Mouse (Mus musculus) midbrain, embryonic 13.5 days (tissue): ENCODE data around the gene Map3k20. TPM values are rescaled to one million over a fixed set of nuclear protein-coding genes. Genes with fewer than 3 reads are reported as not detected.
A peak's percentile ranks its signal among the peaks of the same experiment; 100 is the strongest.

Source experiments
- ATAC-seq: fragments of 200-750 bp; cut with Nextera tagmentation; 2 replicates; pipeline ENCODE4 v1.8.0; 2017; ENCODE audit warnings: mild to moderate bottlenecking, moderate TSS enrichment, moderate library complexity
- H3K27ac ChIP-seq: fragments of 300-500 bp; sonication (generic); 2 replicates; pipeline ENCODE4 v1.5.1; 2015; ENCODE audit warnings: inconsistent platforms, mild to moderate bottlenecking, moderate library complexity
- H3K27me3 ChIP-seq: fragments of 300-500 bp; sonication (generic); 2 replicates; pipeline ENCODE4 v1.6.1; 2015; ENCODE audit warnings: mild to moderate bottlenecking, inconsistent platforms
- H3K36me3 ChIP-seq: fragments of 300-500 bp; sonication (generic); 2 replicates; pipeline ENCODE4 v1.6.1; 2015; ENCODE audit warnings: mild to moderate bottlenecking, inconsistent platforms
- H3K4me1 ChIP-seq: fragments of 300-500 bp; sonication (generic); replicated peaks from 2 replicates; pipeline ENCODE4 v1.6.1; 2015; ENCODE audit warnings: inconsistent platforms
- H3K4me2 ChIP-seq: fragments of 300-500 bp; sonication (generic); replicated peaks from 2 replicates; pipeline ENCODE4 v1.6.1; 2015; ENCODE audit warnings: moderate library complexity, mild to moderate bottlenecking, inconsistent platforms
- H3K4me3 ChIP-seq: fragments of 300-500 bp; sonication (generic); replicated peaks from 2 replicates; pipeline ENCODE4 v1.5.1; 2015; ENCODE audit warnings: mild to moderate bottlenecking, inconsistent platforms
- H3K9ac ChIP-seq: fragments of 300-500 bp; sonication (generic); replicated peaks from 2 replicates; pipeline ENCODE4 v1.6.1; 2015; ENCODE audit warnings: mild to moderate bottlenecking, inconsistent platforms
- H3K9me3 ChIP-seq: fragments of 300-500 bp; sonication (generic); 2 replicates; pipeline ENCODE4 v1.6.1; 2016; ENCODE audit warnings: mild to moderate bottlenecking, inconsistent platforms
- WGBS: fragments of 180-500 bp; shearing (Covaris S2); methylation state at CpG from one replicate; pipeline ENCODE4 v1.1.7; 2015; 5-methylcytosine and 5-hydroxymethylcytosine counted together
- polyA plus RNA-seq: library from polyadenylated mRNA; unstranded; fragments of >200 nt; fragmentation: Nextera tagmentation; extraction: Ambion mirVana; gene quantifications from 2 replicates; pipeline ENCODE4 v1.2.1, GENCODE M21; 2015

Map3k20 gene
- polyA plus RNA-seq = 5.5 and 6.1 TPM in 2 replicates

GRCm38 (mm10) chr2:72285256-72285887 lies at the start of gene Map3k20:
Map3k20 (plus strand) TSS chr2:72285637.
- no peaks in the 10 kb centered on the region for H3K9me3 ChIP-seq
- peak within 1 kb of the TSS; percentile 81 for H3K9ac ChIP-seq
- 2% methylated on average over 50 of the region's 50 CpGs for WGBS
- ATAC-seq = peak; percentile 85
- H3K27ac ChIP-seq = no peak within 1 kb of the TSS
- H3K4me3 ChIP-seq = peak within 1 kb of the TSS; percentile 72
- peaks cover 19% of the 10 kb centered on the region; the same call in 1 of the 2 replicates for H3K27me3 ChIP-seq
- peak within 1 kb of the TSS; percentile 72 for H3K4me2 ChIP-seq
- no peaks in the 10 kb centered on the region for H3K36me3 ChIP-seq
- H3K4me1 ChIP-seq = peaks cover 5% of the 10 kb centered on the region; the same call in 1 of the 2 replicates

DNA sequence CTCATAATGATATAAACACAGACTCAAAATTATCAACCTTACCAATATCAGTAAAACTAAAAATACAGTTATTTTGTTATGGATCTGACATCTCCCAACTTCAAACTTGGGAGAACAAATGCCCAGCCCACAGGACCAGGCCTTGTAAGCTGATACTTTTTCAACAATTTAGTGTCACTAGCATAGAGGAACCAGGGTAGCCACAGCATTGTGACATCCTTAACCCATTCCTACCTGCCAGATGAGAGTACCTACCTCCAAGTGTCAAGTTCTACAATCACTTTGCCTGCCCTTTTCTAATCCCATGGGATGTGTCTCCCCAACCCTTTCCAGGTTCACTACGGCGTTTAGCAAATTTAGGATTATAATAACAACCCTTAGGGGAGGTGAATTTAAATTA lies 47.0 kb upstream of the Map3k20 start:
- ATAC-seq = no peak
- Histone ChIP-seq H3K4me1 (peaks cover 23% of the 10 kb centered on the region), H3K9me3 (no peaks in the 10 kb centered on the region), H3K36me3 (no peaks in the 10 kb centered on the region), H3K27me3 (peaks cover 8% of the 10 kb centered on the region; the same call in 1 of the 2 replicates), H3K4me2 (no peak overlapping the region), H3K9ac (no peak overlapping the region), H3K27ac (no peak overlapping the region), H3K4me3 (no peak overlapping the region)
- 84% methylated on average over 2 of the region's 2 CpGs for whole genome bisulfite sequencing

- Histone ChIP-seq H3K9me3 (no peaks in the 10 kb centered on the region), H3K36me3 (no peaks in the 10 kb centered on the region), H3K4me1 (peaks cover 24% of the 10 kb centered on the region), H3K27ac (no peak overlapping the region), H3K9ac (no peak overlapping the region), H3K27me3 (peaks cover 4% of the 10 kb centered on the region; the same call in 1 of the 2 replicates), H3K4me3 (no peak overlapping the region), H3K4me2 (no peak overlapping the region)
- ATAC-seq = no peak
- 57% methylated on average over 11 of the region's 11 CpGs for WGBS
Measured at GRCm38 (mm10) chr2:72238925-72239324, 46.5 kb upstream of the Map3k20 start.

DNA sequence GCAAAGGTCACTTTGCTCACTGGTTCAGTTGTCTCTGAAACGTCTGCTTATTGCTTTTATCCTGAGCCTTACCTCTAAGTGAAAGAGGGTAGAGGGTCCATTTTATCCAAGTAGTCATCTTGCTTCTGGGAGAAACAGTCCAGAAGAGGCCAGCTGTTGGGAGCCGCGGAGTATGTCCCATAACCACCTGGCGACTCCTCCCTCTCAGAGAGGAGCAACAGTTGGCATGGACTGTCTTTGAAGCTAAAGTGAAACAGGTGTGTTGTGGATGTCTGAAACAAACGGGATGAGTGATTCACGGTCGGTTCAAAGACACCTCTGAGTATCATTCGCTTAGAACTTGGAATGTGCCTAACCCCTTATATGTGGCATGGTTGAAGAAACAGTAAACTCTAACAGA lies 46.0 kb upstream of the Map3k20 start:
- Histone ChIP-seq H3K4me2 (no peak overlapping the region), H3K9me3 (no peaks in the 10 kb centered on the region), H3K4me3 (no peak overlapping the region), H3K9ac (no peak overlapping the region), H3K36me3 (no peaks in the 10 kb centered on the region), H3K27ac (no peak overlapping the region), H3K4me1 (peaks cover 24% of the 10 kb centered on the region), H3K27me3 (0 out of 2 replicates have a peak, but pooled peaks cover 2% of the 10 kb centered on the region)
- no peak for ATAC-seq
- 93% methylated on average over 8 of the region's 8 CpGs for WGBS

DNA sequence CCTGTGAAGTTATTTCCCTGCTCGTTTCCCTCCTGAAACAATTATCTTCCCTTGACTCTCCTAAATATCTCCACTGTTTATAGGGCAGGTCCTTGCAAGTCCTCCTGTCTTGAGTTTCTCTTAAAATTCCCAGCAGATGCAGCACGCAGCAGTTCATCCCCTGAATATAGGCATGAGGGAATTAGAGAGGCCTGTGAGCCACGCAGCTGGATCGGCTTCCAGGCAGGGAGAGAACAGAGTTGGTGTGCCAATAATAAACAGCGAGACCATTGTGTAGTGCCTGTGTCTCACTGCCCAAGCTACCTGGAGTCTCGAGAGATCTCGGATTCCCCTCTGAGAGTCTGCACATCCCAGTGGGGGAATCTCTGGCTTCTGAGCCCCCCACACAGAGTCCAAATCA lies 45.4 kb upstream of the Map3k20 start:
- 65% methylated on average over 7 of the region's 7 CpGs for WGBS

DNA sequence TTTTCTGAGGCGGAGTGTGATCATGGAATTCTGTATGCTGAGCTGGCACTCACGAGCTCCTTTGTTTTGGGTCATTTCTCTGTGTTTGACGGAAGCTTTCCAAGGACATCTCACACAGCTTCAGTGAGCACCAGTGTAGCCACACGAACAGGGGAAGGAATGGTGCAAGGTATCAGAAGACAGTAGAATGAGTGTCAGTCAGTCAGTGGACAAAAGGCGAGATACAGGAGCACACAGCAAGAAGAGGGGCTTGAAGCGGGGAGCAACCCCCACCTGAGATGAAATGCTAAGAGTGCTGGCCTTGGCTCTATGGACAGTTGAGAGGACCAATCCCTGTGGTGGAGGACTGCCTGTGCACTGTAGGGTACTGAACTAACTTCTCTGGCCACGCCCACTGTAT lies 44.7 kb upstream of the Map3k20 start:
- Histone ChIP-seq H3K36me3 (no peaks in the 10 kb centered on the region), H3K4me3 (no peak overlapping the region), H3K4me1 (peaks cover 20% of the 10 kb centered on the region), H3K9me3 (no peaks in the 10 kb centered on the region), H3K4me2 (no peak overlapping the region), H3K27me3 (0 out of 2 replicates have a peak, but pooled peaks cover 2% of the 10 kb centered on the region), H3K9ac (no peak overlapping the region), H3K27ac (no peak overlapping the region)
- 83% methylated on average over 7 of the region's 7 CpGs for WGBS
- ATAC-seq = no peak

More for the DNA sequence above, 45.4 kb upstream of the Map3k20 start:
- ATAC-seq = no peak
- no peaks in the 10 kb centered on the region for H3K9me3 ChIP-seq
- H3K4me2 ChIP-seq = no peak overlapping the region
- H3K36me3 ChIP-seq = no peaks in the 10 kb centered on the region
- 0 out of 2 replicates have a peak, but pooled peaks cover 2% of the 10 kb centered on the region for H3K27me3 ChIP-seq
- H3K4me3 ChIP-seq = no peak overlapping the region
- peaks cover 24% of the 10 kb centered on the region for H3K4me1 ChIP-seq
- H3K27ac ChIP-seq = no peak overlapping the region
- H3K9ac ChIP-seq = no peak overlapping the region

- Histone ChIP-seq H3K9ac (no peak overlapping the region), H3K27me3 (no peaks in the 10 kb centered on the region), H3K9me3 (no peaks in the 10 kb centered on the region), H3K36me3 (no peaks in the 10 kb centered on the region), H3K4me2 (no peak overlapping the region), H3K27ac (no peak overlapping the region), H3K4me1 (peaks cover 17% of the 10 kb centered on the region), H3K4me3 (no peak overlapping the region)
- 55% methylated on average over 14 of the region's 14 CpGs for WGBS
- no peak for ATAC-seq
Measured at GRCm38 (mm10) chr2:72241714-72242472, 43.5 kb upstream of the Map3k20 start.

- 28% methylated on average over 12 of the region's 12 CpGs for WGBS
- ATAC-seq = no peak
- no peaks in the 10 kb centered on the region for H3K27me3 ChIP-seq
- no peak overlapping the region for H3K9ac ChIP-seq
- H3K4me2 ChIP-seq = no peak overlapping the region
- no peak overlapping the region for H3K4me3 ChIP-seq
- H3K36me3 ChIP-seq = no peaks in the 10 kb centered on the region
- no peaks in the 10 kb centered on the region for H3K9me3 ChIP-seq
- H3K4me1 ChIP-seq = peaks cover 17% of the 10 kb centered on the region
- no peak overlapping the region for H3K27ac ChIP-seq
Measured at GRCm38 (mm10) chr2:72242910-72243675, 42.3 kb upstream of the Map3k20 start.

- no peaks in the 10 kb centered on the region for H3K36me3 ChIP-seq
- H3K4me3 ChIP-seq = no peak overlapping the region
- ATAC-seq = no peak
- H3K4me2 ChIP-seq = no peak overlapping the region
- no peak overlapping the region for H3K9ac ChIP-seq
- WGBS = 72% methylated on average over 4 of the region's 4 CpGs
- H3K9me3 ChIP-seq = no peaks in the 10 kb centered on the region
- H3K27ac ChIP-seq = no peak overlapping the region
- H3K27me3 ChIP-seq = no peaks in the 10 kb centered on the region
- peaks cover 17% of the 10 kb centered on the region for H3K4me1 ChIP-seq
Measured at GRCm38 (mm10) chr2:72245631-72246030, 39.8 kb upstream of the Map3k20 start.

DNA sequence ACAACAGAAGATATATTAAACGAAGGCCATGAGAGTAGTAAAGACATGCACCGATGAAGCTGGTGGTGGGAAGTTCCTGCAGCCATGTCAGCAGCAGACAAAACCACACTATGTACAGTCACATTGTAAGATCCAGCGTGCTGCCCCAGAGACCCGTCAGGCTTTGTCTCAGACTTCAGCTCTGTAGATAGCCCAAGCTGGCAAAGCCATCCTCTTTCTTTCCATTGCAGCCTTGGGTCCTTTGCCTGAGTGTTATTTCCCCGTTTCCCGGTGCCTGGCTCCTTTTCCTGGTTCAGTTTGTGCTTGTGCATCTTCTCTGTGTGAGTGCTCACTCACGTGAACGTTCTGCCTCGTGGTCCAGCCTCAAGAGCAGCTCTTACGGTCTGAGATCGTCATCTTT lies 39.1 kb upstream of the Map3k20 start:
- H3K36me3 ChIP-seq = no peaks in the 10 kb centered on the region
- H3K4me3 ChIP-seq = no peak overlapping the region
- no peak for ATAC-seq
- no peak overlapping the region for H3K9ac ChIP-seq
- H3K9me3 ChIP-seq = no peaks in the 10 kb centered on the region
- no peak overlapping the region for H3K27ac ChIP-seq
- H3K4me1 ChIP-seq = peaks cover 17% of the 10 kb centered on the region
- no peak overlapping the region for H3K4me2 ChIP-seq
- no peaks in the 10 kb centered on the region for H3K27me3 ChIP-seq
- 88% methylated on average over 11 of the region's 11 CpGs for WGBS

- no peak overlapping the region for H3K9ac ChIP-seq
- H3K27me3 ChIP-seq = no peaks in the 10 kb centered on the region
- H3K4me3 ChIP-seq = no peak overlapping the region
- H3K4me1 ChIP-seq = peaks cover 14% of the 10 kb centered on the region
- H3K36me3 ChIP-seq = no peaks in the 10 kb centered on the region
- no peak overlapping the region for H3K4me2 ChIP-seq
- no peaks in the 10 kb centered on the region for H3K9me3 ChIP-seq
- 91% methylated on average over 6 of the region's 6 CpGs for WGBS
- H3K27ac ChIP-seq = no peak overlapping the region
- no peak for ATAC-seq
Measured at GRCm38 (mm10) chr2:72247819-72248218, 37.6 kb upstream of the Map3k20 start.
